Mouse (Mus musculus): ENCODE measurements around the gene Sik1.

Gene Sik1

DNA sequence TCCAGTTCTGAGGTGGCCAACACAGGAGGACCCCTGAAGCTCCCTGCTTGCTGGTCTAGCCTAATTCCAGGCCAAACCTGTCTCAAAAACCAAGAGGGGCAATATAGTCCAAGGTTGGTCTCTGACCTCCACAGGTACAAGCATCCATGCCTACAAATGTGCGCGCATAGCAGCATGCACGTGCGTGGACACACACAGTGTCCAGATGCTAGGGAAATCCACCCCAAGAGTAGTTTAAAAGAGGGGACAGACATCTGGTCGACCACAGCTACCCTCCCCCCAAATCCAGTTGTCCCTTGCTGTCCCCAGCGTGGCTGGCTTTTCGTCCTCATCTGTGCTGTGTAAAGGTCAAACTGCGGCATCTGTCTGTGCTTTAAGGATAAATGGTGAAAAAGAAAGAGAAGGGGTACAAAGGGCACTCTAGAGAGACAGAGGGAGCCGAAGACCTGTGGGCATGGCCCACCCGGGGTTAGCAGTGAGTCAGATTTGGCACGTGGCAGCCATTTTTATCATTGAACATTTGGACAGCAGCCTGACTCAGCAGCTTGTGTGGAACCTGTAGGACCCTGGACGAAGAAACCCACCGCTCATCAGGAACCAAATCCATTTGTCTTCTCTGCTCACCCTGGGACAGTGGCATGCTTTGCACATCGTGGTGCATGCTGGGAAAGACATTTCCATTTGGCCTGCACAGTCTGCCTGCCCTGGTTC is 23.6 kb downstream of the Sik1 start:
- DNase-seq (ENCODE audit: low spot score), result no peak

DNA sequence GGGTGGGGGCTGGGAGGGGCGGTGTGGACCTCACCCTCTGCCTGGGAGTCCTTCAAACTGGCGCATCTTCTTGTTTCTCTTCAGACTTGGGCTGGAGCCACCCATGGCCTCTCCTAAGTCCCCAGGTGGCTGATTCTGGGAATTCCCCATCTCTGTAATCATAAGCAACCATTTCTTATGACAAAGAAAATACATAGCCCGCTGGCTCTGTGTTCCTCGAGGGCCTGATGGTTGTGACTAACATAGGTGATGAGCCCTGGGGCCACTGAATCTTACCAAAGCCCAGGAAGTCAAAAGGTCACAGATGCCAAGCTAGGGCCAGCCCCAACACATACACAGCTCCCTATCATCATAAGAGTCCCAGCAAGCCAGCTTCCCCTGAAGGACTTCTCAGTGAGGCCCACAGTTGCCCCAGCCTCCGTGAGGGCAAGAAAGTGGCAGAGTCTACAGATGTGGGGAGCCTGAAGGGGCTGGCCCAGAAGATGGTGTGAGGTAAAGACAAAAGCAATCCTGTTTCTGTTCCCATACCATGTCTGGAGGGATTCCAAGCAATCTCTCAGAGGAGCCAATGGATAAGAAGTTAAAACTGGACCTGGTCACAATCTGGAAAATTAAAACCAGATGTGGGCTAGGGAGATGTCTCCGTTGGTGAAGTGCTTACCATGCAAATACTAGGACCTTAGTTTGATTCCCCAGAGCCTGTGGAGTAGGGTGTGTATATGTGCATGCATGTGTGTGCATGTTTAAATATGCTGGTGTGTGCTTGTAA is 24.3 kb downstream of the Sik1 start:
- no peak for DNase-seq (ENCODE audit: low spot score)

- no peak for DNase-seq (ENCODE audit: low spot score)
Measured at GRCm38 (mm10) chr17:31830506-31831075, 25.0 kb downstream of the Sik1 start.

GRCm38 (mm10) chr17:31828916-31829315 is 26.7 kb downstream of the Sik1 start:
- no peak for DNase-seq (ENCODE audit: low spot score)

DNA sequence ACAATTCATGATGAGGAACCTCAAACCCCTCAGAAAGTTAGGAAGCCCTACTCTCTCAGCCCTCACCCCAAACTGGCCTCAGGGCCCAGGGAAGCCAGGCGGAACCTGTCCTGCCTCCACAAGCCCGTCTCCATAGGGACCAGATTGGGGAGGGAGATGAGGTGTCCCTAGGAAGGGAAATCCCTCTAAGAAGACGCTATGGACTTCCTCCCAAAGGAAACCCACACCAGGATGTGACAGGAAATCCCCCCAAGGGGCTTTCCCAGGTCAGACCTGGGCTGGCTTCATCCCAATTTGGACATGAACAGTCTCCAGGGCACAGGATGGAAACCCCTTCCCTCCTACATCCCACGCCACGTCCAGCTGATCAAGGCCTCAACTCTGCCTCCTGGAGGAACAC is 27.5 kb downstream of the Sik1 start:
- DNase-seq (ENCODE audit: low spot score), result no peak

DNA sequence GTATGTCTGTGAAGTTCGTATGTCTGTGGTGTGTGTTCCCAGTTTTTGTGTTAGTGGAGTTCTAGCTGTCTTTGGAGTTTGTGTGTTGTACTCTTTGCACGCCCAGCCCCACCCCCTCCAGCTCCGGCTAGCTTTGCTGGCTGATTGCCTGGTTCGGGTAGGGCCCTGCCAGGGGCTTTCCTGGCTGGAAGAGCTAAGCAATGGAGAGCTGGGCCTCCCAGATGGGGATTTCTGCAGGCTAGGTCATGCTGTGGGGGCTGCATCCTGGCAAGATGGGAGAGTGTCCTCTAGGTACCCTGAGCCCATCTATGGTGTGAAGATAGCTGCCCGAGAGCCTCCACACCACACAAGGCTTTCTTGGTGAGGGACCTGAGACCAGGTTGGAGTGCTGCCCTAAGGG is 28.4 kb downstream of the Sik1 start:
- peak; percentile 79 for DNase-seq (ENCODE audit: low spot score)

DNA sequence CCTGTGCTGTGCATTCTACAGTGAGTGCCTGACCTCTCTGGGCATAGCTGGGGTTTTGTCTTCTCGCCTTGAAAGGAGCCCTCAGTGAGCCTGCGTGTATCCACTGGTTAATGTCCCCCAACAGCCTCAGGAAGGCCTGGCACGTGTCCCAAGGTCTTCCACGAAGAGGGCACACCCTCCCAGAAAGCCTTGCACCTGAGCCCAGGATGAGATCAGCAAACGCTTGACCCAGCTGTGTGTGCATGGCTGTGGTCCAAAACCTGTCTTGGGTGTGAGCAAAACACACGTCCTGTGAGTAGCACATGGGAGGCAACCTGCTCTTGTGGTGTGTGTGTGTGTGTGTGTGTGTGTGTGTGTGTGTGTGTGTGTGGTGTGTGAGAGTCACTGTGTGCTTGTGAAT is 28.9 kb downstream of the Sik1 start:
- DNase-seq (ENCODE audit: low spot score), result peak; percentile 58

- no peak for DNase-seq (ENCODE audit: low spot score)
Measured at GRCm38 (mm10) chr17:31825678-31826077, 29.9 kb downstream of the Sik1 start.

- DNase-seq (ENCODE audit: low spot score), result no peak
Measured at GRCm38 (mm10) chr17:31824812-31825211, 30.8 kb downstream of the Sik1 start.

- DNase-seq (ENCODE audit: low spot score), result no peak
Measured at GRCm38 (mm10) chr17:31821136-31821933, 34.3 kb downstream of the Sik1 start.

GRCm38 (mm10) chr17:31820099-31820846 is 35.3 kb downstream of the Sik1 start:
- no peak for DNase-seq (ENCODE audit: low spot score)

DNA sequence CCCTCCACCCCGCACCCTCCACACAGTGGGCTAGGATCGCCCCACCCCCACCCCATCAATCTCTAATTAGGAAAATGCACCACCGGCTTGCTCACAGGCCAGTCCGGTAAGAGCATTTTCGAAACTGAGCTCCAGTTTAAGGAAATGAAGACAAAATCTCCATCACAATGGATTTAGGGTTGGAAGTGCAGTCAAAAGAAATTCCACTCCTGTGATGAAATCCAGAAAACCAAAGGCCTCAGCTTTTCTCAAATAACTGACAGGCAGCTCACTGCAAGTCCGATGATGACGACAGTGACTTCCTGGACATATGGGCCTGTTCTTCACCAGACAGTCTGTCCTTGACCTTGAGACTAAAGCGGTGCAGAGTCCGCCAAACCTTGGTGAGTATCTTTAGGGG is 36.2 kb downstream of the Sik1 start:
- no peak for DNase-seq (ENCODE audit: low spot score)

DNA sequence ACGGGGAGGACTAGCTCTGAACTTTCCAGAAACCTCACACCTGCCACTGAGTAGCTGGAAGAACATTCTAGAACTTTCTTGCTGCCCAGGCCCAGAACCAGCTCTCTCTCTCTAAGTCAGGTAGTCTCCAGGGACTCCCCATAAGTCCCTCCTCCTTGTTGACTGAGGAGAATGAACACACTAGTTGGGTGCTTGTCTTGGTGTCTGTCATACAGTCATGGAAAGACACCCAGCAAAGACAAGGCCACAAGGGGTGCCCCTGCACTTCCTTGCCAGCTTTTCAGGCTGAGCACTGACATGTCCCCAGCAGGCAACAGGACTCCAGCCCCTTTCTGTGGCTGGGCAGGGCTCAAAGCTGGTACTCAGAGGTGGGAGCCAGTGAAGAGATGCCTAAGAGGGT is 37.8 kb downstream of the Sik1 start:
- DNase-seq (ENCODE audit: low spot score), result no peak

- DNase-seq (ENCODE audit: low spot score), result no peak
Measured at GRCm38 (mm10) chr17:31817203-31817602, 38.4 kb downstream of the Sik1 start.

GRCm38 (mm10) chr17:31814848-31815247 is 40.8 kb downstream of the Sik1 start:
- no peak for DNase-seq (ENCODE audit: low spot score)

DNA sequence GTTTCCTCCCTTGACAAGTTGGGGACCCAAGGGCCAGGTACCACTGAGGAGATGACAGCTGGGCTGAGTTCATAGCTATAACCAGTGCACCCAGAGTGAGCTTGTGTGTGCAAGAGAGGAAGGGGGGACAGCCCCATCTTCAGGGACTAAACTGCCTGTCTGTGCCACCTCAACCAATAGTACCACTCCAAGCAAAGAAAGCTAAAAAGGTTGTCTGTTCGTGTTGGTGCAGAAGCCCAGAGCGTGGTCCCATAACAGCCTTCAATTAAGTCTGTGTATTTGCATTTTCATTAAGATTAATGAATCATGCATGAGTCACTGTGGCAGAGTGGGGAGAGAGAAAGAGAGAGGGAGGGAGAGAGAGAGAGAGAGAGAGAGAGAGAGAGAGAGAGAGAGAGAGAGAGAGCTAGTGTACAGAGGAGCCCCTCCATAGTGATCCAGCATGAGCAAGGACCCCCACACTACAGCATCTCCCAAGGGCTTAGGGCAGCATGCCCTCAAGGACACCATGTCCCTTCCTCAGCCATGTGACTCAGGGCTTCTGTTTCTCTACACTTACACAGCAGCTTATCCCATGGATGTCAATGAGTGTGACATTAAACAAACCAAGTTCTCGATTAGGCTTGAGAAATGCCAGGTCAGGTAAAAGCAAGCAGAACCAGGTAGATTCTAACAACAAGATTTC is 41.5 kb downstream of the Sik1 start:
- no peak for DNase-seq (ENCODE audit: low spot score)

GRCm38 (mm10) chr17:31811333-31811732 is 44.3 kb downstream of the Sik1 start:
- no peak for DNase-seq (ENCODE audit: low spot score)

DNA sequence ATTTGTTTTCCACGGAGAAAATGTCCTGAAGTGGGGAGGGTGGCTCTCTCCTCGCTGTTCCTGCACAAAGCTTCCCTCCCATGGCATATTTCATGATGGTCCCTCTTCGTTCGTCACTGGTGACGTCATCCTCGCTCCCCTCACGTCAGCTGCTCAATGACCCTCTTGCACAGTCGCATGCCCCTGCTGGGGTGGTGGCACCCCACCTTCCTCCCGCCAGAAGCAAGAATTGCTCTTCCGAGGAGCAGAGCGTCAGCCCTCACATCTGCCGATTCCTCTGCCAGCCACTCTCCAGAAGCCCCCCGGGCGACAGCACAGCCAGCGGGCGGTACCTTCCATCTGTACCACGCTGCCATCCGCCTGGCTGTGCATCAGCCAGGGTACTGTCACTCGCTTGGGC is 45.7 kb downstream of the Sik1 start:
- no peak for DNase-seq (ENCODE audit: low spot score)

DNA sequence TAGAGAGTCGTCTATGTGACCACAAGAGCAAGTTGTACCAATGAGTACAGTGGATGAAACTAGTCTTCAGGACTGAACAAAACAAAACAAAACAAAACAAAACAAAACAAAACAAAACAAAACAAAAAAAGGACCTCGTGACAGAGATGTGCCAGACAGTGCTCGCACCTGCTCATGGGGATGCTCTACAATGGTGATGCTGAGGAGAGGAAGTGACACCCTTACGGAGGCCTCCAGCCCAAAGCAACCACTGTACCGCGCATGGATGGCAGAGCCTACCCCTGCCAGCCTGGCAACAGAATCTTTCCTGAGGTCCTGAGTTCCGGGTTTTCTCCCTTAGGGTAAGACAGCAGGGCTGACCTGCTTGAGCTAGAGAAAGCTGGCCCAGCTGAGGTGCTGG is 46.5 kb downstream of the Sik1 start:
- no peak for DNase-seq (ENCODE audit: low spot score)

DNA sequence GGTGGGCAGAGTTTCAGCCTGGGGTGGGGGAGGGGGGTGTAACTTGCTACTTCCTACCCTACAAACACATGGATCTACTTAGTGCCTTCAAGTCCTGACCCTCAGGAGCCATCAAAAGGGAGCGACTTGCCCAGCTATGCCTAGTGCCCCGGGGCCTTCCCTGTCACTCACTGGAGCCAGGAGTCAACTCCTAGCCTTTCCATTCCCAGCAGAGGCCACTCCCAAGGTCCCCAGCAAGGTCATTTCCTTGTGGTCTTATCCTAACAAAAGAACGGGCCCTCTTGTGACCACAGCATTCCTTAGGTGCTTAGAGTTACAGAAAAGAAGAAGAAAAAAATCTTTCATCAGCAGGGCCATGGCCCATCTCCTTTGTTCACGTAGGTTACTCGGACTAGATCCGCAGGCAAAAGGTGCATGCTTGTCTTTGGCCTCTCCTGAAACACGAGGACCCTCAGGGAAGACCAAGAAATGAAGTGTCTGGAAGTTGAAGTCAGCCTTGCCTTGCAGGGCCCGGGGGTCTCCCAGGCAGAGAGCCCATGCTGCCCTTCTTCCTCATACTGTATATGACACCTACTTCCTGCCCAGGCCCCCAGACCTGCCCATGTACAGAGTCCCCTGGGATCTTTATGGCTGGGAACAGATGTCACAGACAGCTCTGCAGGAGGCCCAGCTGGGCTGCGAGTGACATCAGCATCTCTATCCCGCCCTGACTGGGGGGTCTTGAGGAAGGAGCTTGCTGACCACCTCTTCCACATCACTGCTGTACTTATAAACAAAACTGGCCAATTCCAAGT is 47.3 kb downstream of the Sik1 start:
- DNase-seq (ENCODE audit: low spot score), result no peak
